Mouse (Mus musculus) heart, embryonic 12.5 days (tissue): ENCODE measurements around the gene Zfp692. TPM values are rescaled to one million over a fixed set of nuclear protein-coding genes. Genes with fewer than 3 reads are reported as not detected.
A peak's percentile ranks its signal among the peaks of the same experiment; 100 is the strongest.

Experiments used
- ATAC-seq: fragments of 200-750 bp; cut with Nextera tagmentation; 2 replicates; pipeline ENCODE4 v1.8.0; 2017; ENCODE audit warnings: moderate TSS enrichment, moderate library complexity; ENCODE audit not compliant: insufficient number of reproducible peaks, low FRiP score
- H3K27ac ChIP-seq: fragments of 300-500 bp; sonication (generic); 2 replicates; pipeline ENCODE4 v1.5.1; 2016; ENCODE audit warnings: mild to moderate bottlenecking, moderate library complexity; ENCODE audit not compliant: poor library complexity, severe bottlenecking
- H3K27me3 ChIP-seq: fragments of 300-500 bp; sonication (generic); replicated peaks from 2 replicates; pipeline ENCODE4 v1.6.1; 2016; ENCODE audit warnings: mild to moderate bottlenecking, moderate library complexity
- H3K36me3 ChIP-seq: fragments of 300-500 bp; sonication (generic); 2 replicates; pipeline ENCODE4 v1.6.1; 2016; ENCODE audit warnings: mild to moderate bottlenecking, moderate library complexity
- H3K4me1 ChIP-seq: fragments of 300-500 bp; sonication (generic); replicated peaks from 2 replicates; pipeline ENCODE4 v1.6.1; 2016; ENCODE audit warnings: mild to moderate bottlenecking
- H3K4me2 ChIP-seq: fragments of 300-500 bp; sonication (generic); 2 replicates; pipeline ENCODE4 v1.6.1; 2016; ENCODE audit warnings: mild to moderate bottlenecking, moderate library complexity
- H3K4me3 ChIP-seq: fragments of 300-500 bp; sonication (generic); 2 replicates; pipeline ENCODE4 v1.5.1; 2016; ENCODE audit warnings: mild to moderate bottlenecking
- H3K9ac ChIP-seq: fragments of 300-500 bp; sonication (generic); 2 replicates; pipeline ENCODE4 v1.6.1; 2016; ENCODE audit warnings: mild to moderate bottlenecking, moderate library complexity
- H3K9me3 ChIP-seq: fragments of 300-500 bp; sonication (generic); replicated peaks from 2 replicates; pipeline ENCODE4 v1.6.1; 2016; ENCODE audit warnings: mild to moderate bottlenecking, moderate library complexity
- whole genome bisulfite sequencing: fragments of 180-500 bp; shearing (Covaris S2); methylation state at CpG from one replicate; pipeline ENCODE4 v1.1.7; 2016; 5-methylcytosine and 5-hydroxymethylcytosine counted together
- polyA plus RNA-seq: library from polyadenylated mRNA; unstranded; fragments of >200 nt; fragmentation: Nextera tagmentation; extraction: Ambion mirVana; gene quantifications from 2 replicates; pipeline ENCODE4 v1.2.1, GENCODE M21; 2016

Zfp692 gene
- polyA plus RNA-seq, 1 experiment from 2014 or later = 15.5 TPM

DNA sequence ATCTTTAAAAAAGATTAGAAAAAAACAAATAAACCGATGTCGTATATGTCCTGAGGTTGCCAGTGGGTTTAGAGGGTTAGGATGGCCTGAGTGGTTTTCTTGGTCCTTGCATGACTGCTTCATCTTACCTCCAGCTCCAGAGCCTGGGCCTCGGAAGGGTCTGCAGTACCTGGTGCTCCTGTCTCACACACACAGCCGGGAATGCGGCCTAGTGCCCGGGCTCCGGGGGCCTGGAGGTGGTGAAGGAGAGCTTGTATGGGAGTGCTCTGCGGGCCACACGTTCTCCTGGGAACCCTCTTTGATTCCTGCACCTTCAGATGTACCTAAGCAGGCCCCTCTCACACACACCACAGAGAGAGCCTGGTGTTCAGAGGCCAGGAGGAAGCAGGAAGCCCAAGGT, 1.8 kb downstream of the Zfp692 start:
- no peaks in the 10 kb centered on the region for H3K9me3 ChIP-seq
- ATAC-seq = no peak
- H3K36me3 ChIP-seq = peaks cover 5% of the 10 kb centered on the region; the same call in 1 of the 2 replicates
- peaks cover 11% of the 10 kb centered on the region for H3K4me1 ChIP-seq
- 92% methylated on average over 9 of the region's 9 CpGs for WGBS
- no peaks in the 10 kb centered on the region; the same call in 1 of the 2 replicates for H3K27me3 ChIP-seq
- H3K4me3 ChIP-seq = no peak overlapping the region
- no peak overlapping the region for H3K27ac ChIP-seq
- no peak overlapping the region for H3K4me2 ChIP-seq
- H3K9ac ChIP-seq = no peak overlapping the region

DNA sequence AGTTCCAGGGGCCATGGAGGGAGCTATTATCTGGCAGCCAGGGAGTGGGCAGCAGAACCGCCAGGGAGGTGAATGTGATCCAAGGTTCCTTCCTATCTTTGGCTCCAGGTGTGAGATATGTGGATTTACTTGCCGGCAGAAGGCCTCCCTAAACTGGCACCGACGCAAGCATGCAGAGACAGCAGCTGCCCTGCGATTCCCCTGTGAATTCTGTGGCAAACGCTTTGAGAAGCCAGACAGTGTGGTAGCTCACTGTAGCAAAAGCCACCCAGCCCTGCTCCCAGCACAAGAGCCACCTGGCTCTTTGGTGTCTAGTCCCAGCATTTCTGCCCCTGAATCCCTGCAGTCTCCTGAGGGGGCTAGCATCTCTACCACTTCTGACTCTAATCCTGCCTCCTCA, 7.2 kb downstream of the Zfp692 start:
- no peak overlapping the region for H3K4me3 ChIP-seq
- peaks cover 51% of the 10 kb centered on the region for H3K36me3 ChIP-seq
- no peaks in the 10 kb centered on the region for H3K27me3 ChIP-seq
- no peaks in the 10 kb centered on the region for H3K9me3 ChIP-seq
- H3K9ac ChIP-seq = no peak overlapping the region
- no peak overlapping the region for H3K27ac ChIP-seq
- WGBS = 73% methylated on average over 6 of the region's 6 CpGs
- H3K4me2 ChIP-seq = no peak overlapping the region
- no peak for ATAC-seq
- H3K4me1 ChIP-seq = no peaks in the 10 kb centered on the region

DNA sequence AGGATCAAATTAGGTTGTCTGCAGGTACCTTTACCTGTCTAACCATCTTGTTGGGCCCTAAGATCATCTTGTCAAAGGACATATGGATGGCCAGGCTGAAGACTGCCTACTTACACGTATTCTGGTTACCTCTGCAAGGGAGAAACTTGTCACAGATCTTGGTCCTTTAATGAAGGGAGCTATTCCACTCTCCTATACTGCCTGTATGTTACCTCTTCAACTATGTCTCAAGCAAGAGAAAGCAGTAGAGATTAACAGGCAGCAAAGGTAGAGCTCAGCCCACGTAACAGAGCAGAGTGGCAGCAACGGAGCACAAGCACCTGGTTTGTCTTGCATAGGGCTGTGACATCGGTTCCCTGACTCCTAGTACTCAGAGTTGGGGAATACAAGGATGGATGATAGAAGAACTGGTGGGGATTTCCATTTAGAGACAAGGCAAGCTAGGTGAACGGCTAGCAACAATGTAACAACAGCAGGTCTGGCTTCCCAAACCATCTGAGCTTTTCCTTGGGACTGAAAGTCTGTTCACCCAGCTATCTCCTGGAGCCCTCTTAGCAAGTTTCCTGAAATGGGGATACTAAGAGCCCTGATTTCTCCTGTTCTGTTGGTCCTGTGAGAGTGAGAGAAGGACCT, 8.8 kb downstream of the Zfp692 start:
- 94% methylated on average over 5 of the region's 5 CpGs for WGBS
- no peak overlapping the region for H3K9ac ChIP-seq
- no peak overlapping the region for H3K4me2 ChIP-seq
- H3K4me3 ChIP-seq = no peak overlapping the region
- H3K27ac ChIP-seq = no peak overlapping the region
- no peak for ATAC-seq
- no peaks in the 10 kb centered on the region for H3K9me3 ChIP-seq
- no peaks in the 10 kb centered on the region for H3K27me3 ChIP-seq
- H3K36me3 ChIP-seq = peaks cover 52% of the 10 kb centered on the region
- H3K4me1 ChIP-seq = no peaks in the 10 kb centered on the region

DNA sequence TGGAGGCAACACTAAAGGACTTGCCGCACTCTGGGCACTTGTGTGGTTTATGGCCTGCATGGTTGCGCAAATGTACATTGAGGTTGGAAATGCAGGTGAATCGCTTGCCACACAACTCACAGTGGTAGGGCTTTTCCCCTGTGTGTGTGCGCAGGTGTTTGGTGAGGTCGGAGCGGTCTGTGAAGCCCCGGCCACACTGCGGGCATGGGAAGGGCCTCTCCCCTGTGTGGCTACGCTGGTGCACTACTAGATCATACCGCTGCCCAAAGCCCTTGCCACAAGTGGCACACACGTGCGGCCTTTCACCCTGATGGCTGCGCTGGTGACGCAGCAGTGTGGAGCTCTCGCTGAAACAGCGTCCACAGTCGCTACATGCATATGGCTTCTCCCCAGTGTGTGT, 9.5 kb downstream of the Zfp692 start:
- Histone ChIP-seq H3K27ac (no peak overlapping the region), H3K27me3 (no peaks in the 10 kb centered on the region), H3K4me2 (no peak overlapping the region), H3K9me3 (no peaks in the 10 kb centered on the region), H3K9ac (no peak overlapping the region), H3K36me3 (peaks cover 54% of the 10 kb centered on the region), H3K4me1 (peaks cover under 1% of the 10 kb centered on the region; the same call in 1 of the 2 replicates), H3K4me3 (no peak overlapping the region)
- WGBS = 79% methylated on average over 17 of the region's 17 CpGs
- ATAC-seq = no peak

DNA sequence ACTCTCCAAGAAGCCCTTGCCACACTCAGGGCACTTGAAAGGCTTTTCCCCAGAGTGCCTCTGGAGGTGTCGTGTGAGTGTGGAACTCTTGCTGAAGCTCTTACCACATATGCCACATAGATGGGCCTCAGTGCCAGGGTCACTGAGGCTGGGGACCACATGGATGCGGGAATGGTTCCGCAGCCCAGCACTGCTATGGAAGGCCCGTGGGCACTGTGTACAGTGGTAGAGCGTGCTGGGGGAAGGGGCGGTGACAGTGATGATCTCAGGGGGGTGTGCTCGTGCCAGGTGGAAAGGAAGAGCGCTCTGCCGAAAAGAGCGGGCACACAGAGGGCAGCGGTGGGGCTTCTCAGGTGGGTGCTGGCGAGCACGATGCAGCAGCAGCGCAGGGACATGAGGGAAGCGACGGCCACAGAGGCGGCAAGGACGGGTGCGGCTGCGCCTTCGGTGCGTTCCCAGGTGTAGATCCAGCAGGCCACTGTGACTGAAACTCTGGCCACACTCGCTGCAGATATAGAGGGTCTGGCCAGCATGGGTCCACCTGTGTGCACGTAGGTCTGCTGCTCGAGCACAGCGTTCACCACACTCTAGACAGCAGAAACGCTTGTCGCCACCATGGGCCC, 10.0 kb downstream of the Zfp692 start:
- peaks cover 56% of the 10 kb centered on the region for H3K36me3 ChIP-seq
- 62% methylated on average over 28 of the region's 28 CpGs for WGBS

DNA sequence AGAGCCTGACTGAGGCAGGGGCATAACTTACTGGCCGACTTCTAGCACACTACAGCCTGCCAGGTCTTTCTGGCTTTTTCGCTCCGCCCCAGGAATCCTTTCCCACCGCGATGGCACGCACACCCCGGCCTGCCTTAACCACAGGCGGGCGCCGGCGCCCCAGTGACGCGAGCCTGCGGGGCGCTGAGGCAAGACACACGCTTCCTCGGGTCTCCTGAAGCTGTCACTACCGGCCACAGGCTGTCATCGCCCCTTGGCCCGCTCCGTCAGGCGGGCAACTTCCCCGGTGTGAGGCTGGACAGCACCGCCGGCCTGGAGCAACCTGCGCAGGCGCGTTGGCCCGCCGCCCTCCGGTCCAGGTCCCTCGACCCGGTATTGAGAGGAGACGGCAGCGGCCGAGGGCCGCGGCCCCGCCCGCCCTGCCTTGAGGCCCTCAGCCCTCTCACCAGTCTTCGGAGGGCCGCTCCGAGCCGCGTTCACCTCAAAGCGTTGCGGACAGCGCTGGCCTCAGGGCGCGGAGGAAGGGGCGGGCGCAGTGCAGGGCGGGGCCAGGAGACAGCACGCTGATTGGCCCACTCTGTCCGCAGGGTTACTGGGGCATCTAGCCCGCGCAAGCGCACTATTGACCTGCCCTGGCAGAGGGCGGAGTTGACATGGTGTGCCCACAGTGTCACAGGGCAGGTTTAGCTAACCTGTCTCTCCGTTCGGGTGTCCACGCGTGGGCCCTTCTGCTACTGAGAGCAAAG, 16.1 kb downstream of the Zfp692 start:
- Histone ChIP-seq H3K27me3 (no peaks in the 10 kb centered on the region), H3K9ac (peak overlapping the region; percentile 82), H3K4me1 (peaks cover 15% of the 10 kb centered on the region), H3K36me3 (peaks cover 35% of the 10 kb centered on the region), H3K4me3 (peak overlapping the region; percentile 62), H3K27ac (peak overlapping the region; percentile 96), H3K9me3 (no peaks in the 10 kb centered on the region), H3K4me2 (peak overlapping the region; percentile 90)
- under 1% methylated on average over 58 of the region's 63 CpGs for WGBS
- peak; percentile 99 for ATAC-seq

More for the DNA sequence above, 10.0 kb downstream of the Zfp692 start:
- Histone ChIP-seq H3K9me3 (no peaks in the 10 kb centered on the region), H3K4me3 (no peak overlapping the region), H3K27ac (no peak overlapping the region), H3K4me1 (peaks cover 5% of the 10 kb centered on the region), H3K4me2 (no peak overlapping the region), H3K27me3 (no peaks in the 10 kb centered on the region), H3K9ac (no peak overlapping the region)
- ATAC-seq = 0 out of 2 replicates have a peak, but pooled peaks have one; percentile 33

DNA sequence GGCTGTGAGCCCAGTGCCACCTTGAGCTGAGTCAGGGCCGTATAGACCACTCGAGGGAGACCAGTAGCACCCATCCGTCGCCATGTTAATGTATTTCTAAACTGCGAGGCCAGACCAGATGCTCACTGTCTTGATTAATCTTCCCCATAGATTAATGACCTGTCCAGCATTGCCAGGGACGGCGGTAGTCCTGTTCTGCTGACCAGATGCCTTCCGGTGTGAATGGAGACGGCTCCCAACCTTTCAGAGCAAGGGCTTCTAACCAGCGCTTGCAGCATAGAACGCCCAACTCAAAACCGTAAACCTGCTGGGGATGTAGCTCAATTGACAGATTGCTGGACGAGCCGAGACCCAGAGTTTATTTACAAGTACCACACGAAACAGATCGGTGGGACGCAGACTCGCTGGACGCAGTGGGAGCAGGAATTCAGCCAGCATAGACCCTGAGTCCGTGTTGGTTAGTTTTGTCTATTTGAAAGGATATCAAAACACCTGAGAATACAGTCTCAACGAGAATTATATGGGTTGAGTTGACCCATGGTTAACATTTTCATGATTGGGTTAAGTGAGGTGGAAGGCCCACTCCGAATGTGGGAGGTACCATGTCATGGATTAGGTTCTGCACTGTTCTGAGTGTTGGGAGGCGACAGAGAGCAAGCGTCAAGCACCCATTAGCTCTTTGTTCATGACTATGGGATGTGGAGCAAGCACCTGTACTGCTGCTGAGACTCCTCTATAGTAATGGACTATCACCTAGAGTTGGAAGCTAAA, 16.9 kb downstream of the Zfp692 start:
- Histone ChIP-seq H3K9me3 (no peaks in the 10 kb centered on the region), H3K4me2 (peak overlapping the region; percentile 90), H3K36me3 (peaks cover 28% of the 10 kb centered on the region), H3K27me3 (no peaks in the 10 kb centered on the region), H3K27ac (peak overlapping the region; percentile 96), H3K4me3 (peak overlapping the region; percentile 62), H3K4me1 (peaks cover 19% of the 10 kb centered on the region), H3K9ac (peak overlapping the region; percentile 76)
- WGBS = 11% methylated on average over 24 of the region's 24 CpGs
- no peak for ATAC-seq

DNA sequence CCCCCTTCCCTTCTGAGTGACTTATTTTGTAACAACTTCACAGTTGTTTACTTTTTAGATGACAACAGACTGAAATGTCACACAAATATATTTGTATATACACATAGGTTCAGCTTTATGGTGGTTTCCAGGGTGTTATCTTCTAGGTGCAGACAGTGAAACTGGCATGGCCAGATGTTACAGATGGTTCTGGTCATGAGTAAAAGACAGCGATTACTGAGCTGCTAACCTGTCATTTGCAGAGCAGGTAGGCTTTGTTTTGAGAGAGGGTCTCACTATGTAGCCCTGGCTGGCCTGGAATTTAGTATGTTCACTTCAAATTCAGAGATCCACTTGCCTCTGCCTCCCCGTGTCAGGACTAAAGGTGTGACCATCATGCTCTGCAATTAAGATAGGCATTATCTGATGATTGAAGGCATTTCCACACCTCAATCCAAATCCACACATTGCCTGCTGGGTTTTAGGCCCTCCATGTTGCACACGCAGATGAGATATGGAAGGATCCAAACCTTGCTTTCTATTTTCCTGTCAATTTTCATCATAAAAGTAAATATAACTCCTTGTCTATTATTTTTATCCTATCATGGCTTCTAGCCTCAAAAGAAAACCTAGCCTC, 17.9 kb downstream of the Zfp692 start:
- Histone ChIP-seq H3K27ac (no peak overlapping the region), H3K4me1 (peaks cover 27% of the 10 kb centered on the region), H3K4me3 (no peak overlapping the region), H3K9ac (no peak overlapping the region), H3K9me3 (no peaks in the 10 kb centered on the region), H3K4me2 (no peak overlapping the region), H3K27me3 (no peaks in the 10 kb centered on the region), H3K36me3 (peaks cover 21% of the 10 kb centered on the region)
- WGBS = 73% methylated on average over 3 of the region's 3 CpGs
- no peak for ATAC-seq

DNA sequence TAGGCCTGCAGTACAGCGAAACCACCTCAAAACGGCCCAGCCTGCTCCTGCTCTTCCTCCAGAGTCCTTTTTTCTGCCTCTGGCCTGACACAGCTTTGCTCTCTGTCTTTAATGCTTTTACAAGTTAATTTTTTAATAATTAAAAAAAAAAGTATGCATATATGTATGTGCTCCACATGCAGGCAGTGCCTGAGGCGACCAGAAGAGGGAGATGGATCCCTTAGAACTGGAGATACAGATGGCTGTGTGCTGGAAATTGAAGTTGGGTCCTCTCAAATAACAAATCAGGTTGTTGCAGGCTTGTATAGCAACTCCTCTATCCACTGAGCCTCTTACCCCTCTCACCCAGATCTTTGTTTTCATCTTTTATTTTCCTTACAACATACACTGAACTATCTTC, 19.9 kb downstream of the Zfp692 start:
- no peak overlapping the region for H3K9ac ChIP-seq
- H3K27me3 ChIP-seq = no peaks in the 10 kb centered on the region
- 95% methylated on average over 3 of the region's 3 CpGs for WGBS
- ATAC-seq = no peak
- no peaks in the 10 kb centered on the region for H3K9me3 ChIP-seq
- no peak overlapping the region for H3K4me2 ChIP-seq
- H3K4me3 ChIP-seq = no peak overlapping the region
- H3K27ac ChIP-seq = no peak overlapping the region
- H3K4me1 ChIP-seq = peaks cover 31% of the 10 kb centered on the region
- peaks cover 18% of the 10 kb centered on the region for H3K36me3 ChIP-seq

DNA sequence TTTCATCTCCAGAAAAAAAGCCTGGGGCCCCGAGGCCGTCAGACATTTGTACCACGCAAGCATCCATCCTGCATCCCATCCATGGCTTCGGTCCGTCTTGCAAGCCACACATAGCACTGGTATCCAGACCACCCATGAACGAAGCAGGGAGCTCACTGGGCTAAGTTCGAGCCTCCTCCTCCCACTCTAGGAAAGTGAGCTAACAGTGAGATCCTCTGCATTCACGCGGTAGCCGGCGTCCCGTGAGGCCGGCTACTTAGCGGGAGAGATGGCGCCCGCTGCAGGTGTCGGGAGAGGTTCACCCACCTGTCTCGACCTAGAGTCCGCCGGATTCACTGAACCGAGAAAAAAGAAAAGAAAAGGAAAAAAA, 23.0 kb downstream of the Zfp692 start:
- peak overlapping the region; percentile 90 for H3K4me3 ChIP-seq
- H3K9me3 ChIP-seq = no peaks in the 10 kb centered on the region
- peak overlapping the region; percentile 95 for H3K9ac ChIP-seq
- peak overlapping the region; percentile 79 for H3K4me2 ChIP-seq
- peak overlapping the region; percentile 41; the same call in 1 of the 2 replicates for H3K27ac ChIP-seq
- no peaks in the 10 kb centered on the region for H3K27me3 ChIP-seq
- peaks cover 34% of the 10 kb centered on the region for H3K36me3 ChIP-seq
- H3K4me1 ChIP-seq = peaks cover 47% of the 10 kb centered on the region
- under 1% methylated on average over 21 of the region's 21 CpGs for WGBS
- peak; percentile 24; the same call in 1 of the 2 replicates for ATAC-seq
